Mouse (Mus musculus) CH12.LX (cell line): ENCODE measurements around the gene Krtap4-1.

Source experiments
- CTCF ChIP-seq, 2 experiments: IDR thresholded peaks in 1 of 2; conservative IDR thresholded peaks in 1 of 2; 2 replicates each; pipeline ENCODE4 v1.5.1; 2011 to 2012; ENCODE audit warnings: low read depth in 2 of 2, low read length in 2 of 2, improper control_type of control experiment in 1 of 2, inconsistent platforms in 1 of 2, mild to moderate bottlenecking in 1 of 2, moderate library complexity in 1 of 2
- EP300 ChIP-seq: IDR thresholded peaks from 2 replicates; pipeline ENCODE4 v1.6.1; 2011; ENCODE audit warnings: low read length, improper control_type of control experiment
- IRF4 ChIP-seq: IDR thresholded peaks from 2 replicates; pipeline ENCODE4 v1.6.1; 2014; ENCODE audit warnings: low read depth, mild to moderate bottlenecking, inconsistent platforms, low read length, improper control_type of control experiment
- JUN ChIP-seq: IDR thresholded peaks from 2 replicates; pipeline ENCODE4 v1.6.1; 2011; ENCODE audit warnings: low read depth, mild to moderate bottlenecking, low read length, improper control_type of control experiment, moderate library complexity; ENCODE audit not compliant: insufficient read depth
- MAFK ChIP-seq: IDR thresholded peaks from 2 replicates; pipeline ENCODE4 v1.6.1; 2011; ENCODE audit warnings: low read length, improper control_type of control experiment; ENCODE audit not compliant: insufficient replicate concordance
- NELFE ChIP-seq: IDR thresholded peaks from 2 replicates; pipeline ENCODE4 v1.6.1; 2011; ENCODE audit warnings: low read depth, low read length, improper control_type of control experiment
- POLR2A ChIP-seq: IDR thresholded peaks from 2 replicates; pipeline ENCODE4 v1.6.1; 2011; ENCODE audit warnings: low read depth, mild to moderate bottlenecking, improper control_type of control experiment, low read length
- POLR2AphosphoS2 ChIP-seq: IDR thresholded peaks from 2 replicates; pipeline ENCODE4 v1.6.1; 2011; ENCODE audit warnings: low read depth, low read length, improper control_type of control experiment
- SIN3A ChIP-seq: IDR thresholded peaks from 2 replicates; pipeline ENCODE4 v1.6.1; 2012; ENCODE audit warnings: low read length, improper control_type of control experiment, inconsistent platforms
- TBP ChIP-seq: conservative IDR thresholded peaks from 2 replicates; pipeline ENCODE4 v1.6.1; 2011; ENCODE audit warnings: low read depth, low read length, improper control_type of control experiment
- USF1 ChIP-seq: IDR thresholded peaks from 2 replicates; pipeline ENCODE4 v1.6.1; 2014; ENCODE audit warnings: low read depth, mild to moderate bottlenecking, inconsistent platforms, low read length, improper control_type of control experiment
- ZKSCAN1 ChIP-seq: IDR thresholded peaks from 2 replicates; pipeline ENCODE4 v1.6.1; 2012; ENCODE audit warnings: low read depth, inconsistent platforms, low read length, improper control_type of control experiment, borderline replicate concordance
- ZNF384 ChIP-seq: IDR thresholded peaks from 2 replicates; pipeline ENCODE4 v1.6.1; 2012; ENCODE audit warnings: low read depth, low read length, improper control_type of control experiment, inconsistent platforms

GRCm38 (mm10) chr11:99630890-99631289 lies 2.9 kb upstream of the Krtap4-1 start:
- TF ChIP-seq EP300 = no peak
- no peak for TF ChIP-seq CTCF (conservative IDR thresholded peaks at IDR 0.05 in 1 of 2, IDR thresholded peaks at IDR 0.05 in 1 of 2; ENCODE audit: low read depth in 2 of 2, low read length in 2 of 2)
- no peak for TF ChIP-seq POLR2AphosphoS2
- no peak for TF ChIP-seq ZKSCAN1
- TF ChIP-seq ZNF384 = no peak
- TF ChIP-seq SIN3A = no peak
- TF ChIP-seq MAFK = no peak
- TF ChIP-seq POLR2A = no peak
- no peak for TF ChIP-seq TBP
- TF ChIP-seq USF1 = no peak
- TF ChIP-seq JUN = no peak
- TF ChIP-seq NELFE = no peak
- no peak for TF ChIP-seq IRF4
